Mouse (Mus musculus) stomach, embryonic 16.5 days (tissue): ENCODE measurements around the gene Vwf. TPM values are rescaled to one million over a fixed set of nuclear protein-coding genes. Genes with fewer than 3 reads are reported as not detected.
A peak's percentile ranks its signal among the peaks of the same experiment; 100 is the strongest.

Experiments
- ATAC-seq: fragments of 200-750 bp; cut with Nextera tagmentation; 2 replicates; pipeline ENCODE4 v1.8.0; 2017; ENCODE audit warnings: moderate number of reproducible peaks, moderate TSS enrichment; ENCODE audit not compliant: insufficient read depth, low FRiP score
- H3K27ac ChIP-seq: fragments of 300-500 bp; sonication (generic); 2 replicates; pipeline ENCODE4 v1.5.1; 2014; ENCODE audit warnings: low read length
- H3K27me3 ChIP-seq: fragments of 300-500 bp; sonication (generic); 2 replicates; pipeline ENCODE4 v1.6.1; 2014; ENCODE audit warnings: low read length, control low read depth, mixed read lengths; ENCODE audit not compliant: control insufficient read depth, insufficient read depth
- H3K36me3 ChIP-seq: fragments of 300-500 bp; sonication (generic); 2 replicates; pipeline ENCODE4 v1.6.1; 2014; ENCODE audit warnings: low read length; ENCODE audit not compliant: control insufficient read depth, insufficient read depth
- H3K4me1 ChIP-seq: fragments of 300-500 bp; sonication (generic); 2 replicates; pipeline ENCODE4 v1.6.1; 2014; ENCODE audit warnings: low read length, control low read depth, mixed read lengths; ENCODE audit not compliant: control insufficient read depth, insufficient read depth
- H3K4me2 ChIP-seq: fragments of 300-500 bp; sonication (generic); 2 replicates; pipeline ENCODE4 v1.6.1; 2014; ENCODE audit warnings: low read depth, low read length, mixed read lengths
- H3K4me3 ChIP-seq: fragments of 300-500 bp; sonication (generic); replicated peaks from 2 replicates; pipeline ENCODE4 v1.5.1; 2014; ENCODE audit warnings: mild to moderate bottlenecking, low read length
- H3K9ac ChIP-seq: fragments of 300-500 bp; sonication (generic); 2 replicates; pipeline ENCODE4 v1.6.1; 2014; ENCODE audit warnings: low read length
- H3K9me3 ChIP-seq: fragments of 300-500 bp; sonication (generic); replicated peaks from 2 replicates; pipeline ENCODE4 v1.6.1; 2016; ENCODE audit warnings: low read length, control low read depth; ENCODE audit not compliant: control insufficient read depth
- WGBS: fragments of 180-500 bp; shearing (Covaris S2); extraction: QIAGEN DNeasy Blood & Tissue Kit; methylation state at CpG from one replicate; pipeline ENCODE4 v1.1.7; 2014; 5-methylcytosine and 5-hydroxymethylcytosine counted together
- polyA plus RNA-seq: library from polyadenylated mRNA; unstranded; fragments of >200 nt; fragmentation: Nextera tagmentation; extraction: Ambion mirVana; gene quantifications from 2 replicates; pipeline ENCODE4 v1.2.1, GENCODE M21; 2015

The Vwf gene
- polyA plus RNA-seq: 5.4 and 6.9 TPM in 2 replicates

GRCm38 (mm10) chr6:125546474-125546873 lies at the start of gene Vwf:
Vwf (plus strand) TSS chr6:125546774.
- Histone ChIP-seq H3K4me2 (no peak within 1 kb of the TSS), H3K27me3 (no peaks in the 10 kb centered on the region), H3K4me1 (no peaks in the 10 kb centered on the region), H3K27ac (no peak within 1 kb of the TSS), H3K9me3 (no peaks in the 10 kb centered on the region), H3K4me3 (no peak within 1 kb of the TSS), H3K36me3 (no peaks in the 10 kb centered on the region), H3K9ac (no peak within 1 kb of the TSS)
- WGBS: 73% methylated on average over 6 of the region's 6 CpGs
- no peak for ATAC-seq

GRCm38 (mm10) chr6:125498062-125498461 lies 48.5 kb upstream of the Vwf start:
- no peaks in the 10 kb centered on the region for H3K36me3 ChIP-seq
- H3K4me3 ChIP-seq: no peak overlapping the region
- no peak for ATAC-seq
- H3K27ac ChIP-seq: no peak overlapping the region
- H3K4me2 ChIP-seq: no peak overlapping the region
- no peaks in the 10 kb centered on the region for H3K27me3 ChIP-seq
- H3K4me1 ChIP-seq: no peaks in the 10 kb centered on the region
- WGBS: 33% methylated on average over 5 of the region's 5 CpGs
- no peaks in the 10 kb centered on the region for H3K9me3 ChIP-seq
- no peak overlapping the region for H3K9ac ChIP-seq

- H3K4me1 ChIP-seq: no peaks in the 10 kb centered on the region
- no peak overlapping the region for H3K9ac ChIP-seq
- H3K4me3 ChIP-seq: no peak overlapping the region
- H3K36me3 ChIP-seq: no peaks in the 10 kb centered on the region
- no peaks in the 10 kb centered on the region for H3K9me3 ChIP-seq
- H3K27ac ChIP-seq: no peak overlapping the region
- no peaks in the 10 kb centered on the region for H3K27me3 ChIP-seq
- no peak overlapping the region for H3K4me2 ChIP-seq
- peak; percentile 53; the same call in 1 of the 2 replicates for ATAC-seq
- 84% methylated on average over 11 of the region's 11 CpGs for WGBS
These were observed 43.3 kb upstream of the Vwf start for GRCm38 (mm10) chr6:125503186-125503802.

GRCm38 (mm10) chr6:125504622-125505355 lies 41.8 kb upstream of the Vwf start:
- ATAC-seq: no peak
- WGBS: 54% methylated on average over 3 of the region's 3 CpGs
- no peak overlapping the region for H3K4me2 ChIP-seq

GRCm38 (mm10) chr6:125506427-125506826 lies 40.1 kb upstream of the Vwf start:
- Histone ChIP-seq H3K27ac (no peak overlapping the region), H3K4me1 (no peaks in the 10 kb centered on the region), H3K9me3 (no peaks in the 10 kb centered on the region), H3K27me3 (no peaks in the 10 kb centered on the region), H3K4me3 (no peak overlapping the region), H3K4me2 (no peak overlapping the region), H3K9ac (no peak overlapping the region), H3K36me3 (no peaks in the 10 kb centered on the region)
- 91% methylated on average over 4 of the region's 4 CpGs for WGBS
- ATAC-seq: no peak

More at GRCm38 (mm10) chr6:125504622-125505355, 41.8 kb upstream of the Vwf start:
- Histone ChIP-seq H3K27me3 (no peaks in the 10 kb centered on the region), H3K9ac (no peak overlapping the region), H3K4me3 (no peak overlapping the region), H3K27ac (no peak overlapping the region), H3K36me3 (no peaks in the 10 kb centered on the region), H3K9me3 (no peaks in the 10 kb centered on the region), H3K4me1 (no peaks in the 10 kb centered on the region)

- Histone ChIP-seq H3K4me3 (no peak overlapping the region), H3K36me3 (no peaks in the 10 kb centered on the region), H3K27ac (no peak overlapping the region), H3K4me2 (no peak overlapping the region), H3K27me3 (no peaks in the 10 kb centered on the region), H3K9me3 (no peaks in the 10 kb centered on the region), H3K4me1 (peaks cover 9% of the 10 kb centered on the region; the same call in 1 of the 2 replicates), H3K9ac (no peak overlapping the region)
- ATAC-seq: no peak
- 76% methylated on average over 3 of the region's 3 CpGs for WGBS
These were observed 36.8 kb upstream of the Vwf start for GRCm38 (mm10) chr6:125509783-125510182.

GRCm38 (mm10) chr6:125510645-125511044 lies 35.9 kb upstream of the Vwf start:
- ATAC-seq: no peak
- Histone ChIP-seq H3K9me3 (no peaks in the 10 kb centered on the region), H3K27me3 (no peaks in the 10 kb centered on the region), H3K36me3 (no peaks in the 10 kb centered on the region), H3K9ac (no peak overlapping the region), H3K27ac (no peak overlapping the region), H3K4me1 (peaks cover 9% of the 10 kb centered on the region; the same call in 1 of the 2 replicates), H3K4me3 (no peak overlapping the region), H3K4me2 (no peak overlapping the region)

- Histone ChIP-seq H3K27me3 (no peaks in the 10 kb centered on the region), H3K9ac (no peak overlapping the region), H3K4me2 (no peak overlapping the region), H3K36me3 (no peaks in the 10 kb centered on the region), H3K4me3 (no peak overlapping the region), H3K9me3 (no peaks in the 10 kb centered on the region), H3K27ac (no peak overlapping the region), H3K4me1 (peaks cover 9% of the 10 kb centered on the region; the same call in 1 of the 2 replicates)
- ATAC-seq: no peak
- WGBS: 83% methylated on average over 7 of the region's 7 CpGs
These were observed 35.4 kb upstream of the Vwf start for GRCm38 (mm10) chr6:125511196-125511595.

GRCm38 (mm10) chr6:125512950-125513596 lies 33.5 kb upstream of the Vwf start:
- WGBS: 37% methylated on average over 6 of the region's 6 CpGs
- no peaks in the 10 kb centered on the region for H3K36me3 ChIP-seq
- H3K9me3 ChIP-seq: no peaks in the 10 kb centered on the region
- no peak overlapping the region for H3K4me3 ChIP-seq
- no peak overlapping the region for H3K4me2 ChIP-seq
- H3K4me1 ChIP-seq: peaks cover 9% of the 10 kb centered on the region; the same call in 1 of the 2 replicates
- ATAC-seq: peak; percentile 58
- H3K27ac ChIP-seq: peak overlapping the region; percentile 43
- no peak overlapping the region for H3K9ac ChIP-seq
- H3K27me3 ChIP-seq: no peaks in the 10 kb centered on the region
